Mouse (Mus musculus): ENCODE results near the gene Dnah6. TPM values are rescaled to one million over a fixed set of nuclear protein-coding genes. Genes with fewer than 3 reads are reported as not detected.

Gene Dnah6
- polyA plus RNA-seq, 2 experiments, result 0.04 to 0.06 TPM

GRCm38 (mm10) chr6:73195291-73195690, 26.2 kb downstream of the Dnah6 start:
- TF ChIP-seq POLR2A (IDR thresholded peaks at IDR 0.05; ENCODE audit: borderline replicate concordance, extremely low read depth, insufficient read depth, insufficient read length), result no peak
- no peak overlapping the region for H3K27ac ChIP-seq (replicated peaks; ENCODE audit: low read depth, low read length)
- H3K4me2 ChIP-seq (replicated peaks; ENCODE audit: low read depth, low read length, severe bottlenecking), result no peak overlapping the region
- ATAC-seq (ENCODE audit: low FRiP score, low read depth) (no peak), DNase-seq (ENCODE audit: low spot score) (no peak)
- no peaks in the 10 kb centered on the region for H3K4me1 ChIP-seq (ENCODE audit: control insufficient read depth, insufficient read depth, low read length)
- no peak overlapping the region for H3K4me3 ChIP-seq (replicated peaks; ENCODE audit: low read length)
- WGBS, result 88% methylated on average over 13 of the region's 13 CpGs
- no peak overlapping the region for H3K9ac ChIP-seq (ENCODE audit: low read depth, low read length, severe bottlenecking)
- H3K27me3 ChIP-seq (ENCODE audit: control insufficient read depth, insufficient read depth, low read length), result no peaks in the 10 kb centered on the region
- H3K9me3 ChIP-seq (ENCODE audit: control insufficient read depth, low read length), result no peaks in the 10 kb centered on the region
- no peaks in the 10 kb centered on the region for H3K36me3 ChIP-seq (ENCODE audit: control insufficient read depth, insufficient read depth, low read length)

GRCm38 (mm10) chr6:73190756-73191155, 30.7 kb downstream of the Dnah6 start:
- Histone ChIP-seq H3K4me1 (ENCODE audit: control insufficient read depth, insufficient read depth, low read length) (no peaks in the 10 kb centered on the region), H3K9ac (ENCODE audit: low read depth, low read length, severe bottlenecking) (no peak overlapping the region), H3K36me3 (ENCODE audit: control insufficient read depth, insufficient read depth, low read length) (no peaks in the 10 kb centered on the region), H3K9me3 (ENCODE audit: control insufficient read depth, low read length) (no peaks in the 10 kb centered on the region), H3K4me3 (replicated peaks; ENCODE audit: low read length) (no peak overlapping the region), H3K27ac (replicated peaks; ENCODE audit: low read depth, low read length) (no peak overlapping the region), H3K27me3 (ENCODE audit: control insufficient read depth, insufficient read depth, low read length) (no peaks in the 10 kb centered on the region), H3K4me2 (replicated peaks; ENCODE audit: low read depth, low read length, severe bottlenecking) (no peak overlapping the region)
- no peak for TF ChIP-seq POLR2A (IDR thresholded peaks at IDR 0.05; ENCODE audit: borderline replicate concordance, extremely low read depth, insufficient read depth, insufficient read length)
- no peak for ATAC-seq (ENCODE audit: low FRiP score, low read depth)
- no peak for DNase-seq (ENCODE audit: low spot score)
- WGBS, result 82% methylated on average over 6 of the region's 6 CpGs

GRCm38 (mm10) chr6:73184276-73184675, 37.2 kb downstream of the Dnah6 start:
- no peaks in the 10 kb centered on the region for H3K27me3 ChIP-seq (ENCODE audit: control insufficient read depth, insufficient read depth, low read length)
- ATAC-seq (ENCODE audit: low FRiP score, low read depth) (no peak), DNase-seq (ENCODE audit: low spot score) (no peak)
- no peaks in the 10 kb centered on the region for H3K9me3 ChIP-seq (ENCODE audit: control insufficient read depth, low read length)
- WGBS, result 63% methylated on average over 5 of the region's 5 CpGs
- no peak overlapping the region for H3K4me2 ChIP-seq (replicated peaks; ENCODE audit: low read depth, low read length, severe bottlenecking)
- TF ChIP-seq POLR2A (IDR thresholded peaks at IDR 0.05; ENCODE audit: borderline replicate concordance, extremely low read depth, insufficient read depth, insufficient read length), result no peak
- no peaks in the 10 kb centered on the region for H3K36me3 ChIP-seq (ENCODE audit: control insufficient read depth, insufficient read depth, low read length)
- no peaks in the 10 kb centered on the region for H3K4me1 ChIP-seq (ENCODE audit: control insufficient read depth, insufficient read depth, low read length)
- H3K4me3 ChIP-seq (replicated peaks; ENCODE audit: low read length), result no peak overlapping the region
- no peak overlapping the region for H3K27ac ChIP-seq (replicated peaks; ENCODE audit: low read depth, low read length)
- no peak overlapping the region for H3K9ac ChIP-seq (ENCODE audit: low read depth, low read length, severe bottlenecking)

- ATAC-seq (ENCODE audit: low FRiP score, low read depth), result no peak
- Histone ChIP-seq H3K27ac (replicated peaks; ENCODE audit: low read depth, low read length) (no peak overlapping the region), H3K36me3 (ENCODE audit: control insufficient read depth, insufficient read depth, low read length) (no peaks in the 10 kb centered on the region), H3K9me3 (ENCODE audit: control insufficient read depth, low read length) (no peaks in the 10 kb centered on the region), H3K27me3 (ENCODE audit: control insufficient read depth, insufficient read depth, low read length) (no peaks in the 10 kb centered on the region), H3K4me1 (ENCODE audit: control insufficient read depth, insufficient read depth, low read length) (no peaks in the 10 kb centered on the region), H3K4me2 (replicated peaks; ENCODE audit: low read depth, low read length, severe bottlenecking) (no peak overlapping the region), H3K4me3 (replicated peaks; ENCODE audit: low read length) (no peak overlapping the region), H3K9ac (ENCODE audit: low read depth, low read length, severe bottlenecking) (no peak overlapping the region)
- WGBS, result 46% methylated on average over 3 of the region's 3 CpGs
- DNase-seq (ENCODE audit: low spot score), result no peak
- no peak for TF ChIP-seq POLR2A (IDR thresholded peaks at IDR 0.05; ENCODE audit: borderline replicate concordance, extremely low read depth, insufficient read depth, insufficient read length)
Measured at GRCm38 (mm10) chr6:73182987-73183386, 38.5 kb downstream of the Dnah6 start.

GRCm38 (mm10) chr6:73182410-73182809, 39.0 kb downstream of the Dnah6 start:
- 32% methylated on average over 3 of the region's 3 CpGs for WGBS
- no peaks in the 10 kb centered on the region for H3K27me3 ChIP-seq (ENCODE audit: control insufficient read depth, insufficient read depth, low read length)
- DNase-seq (ENCODE audit: low spot score) (no peak), ATAC-seq (ENCODE audit: low FRiP score, low read depth) (no peak)
- TF ChIP-seq POLR2A (IDR thresholded peaks at IDR 0.05; ENCODE audit: borderline replicate concordance, extremely low read depth, insufficient read depth, insufficient read length), result no peak
- H3K9me3 ChIP-seq (ENCODE audit: control insufficient read depth, low read length), result no peaks in the 10 kb centered on the region
- H3K4me2 ChIP-seq (replicated peaks; ENCODE audit: low read depth, low read length, severe bottlenecking), result no peak overlapping the region
- H3K4me3 ChIP-seq (replicated peaks; ENCODE audit: low read length), result no peak overlapping the region
- no peaks in the 10 kb centered on the region for H3K4me1 ChIP-seq (ENCODE audit: control insufficient read depth, insufficient read depth, low read length)
- H3K27ac ChIP-seq (replicated peaks; ENCODE audit: low read depth, low read length), result no peak overlapping the region
- no peak overlapping the region for H3K9ac ChIP-seq (ENCODE audit: low read depth, low read length, severe bottlenecking)
- H3K36me3 ChIP-seq (ENCODE audit: control insufficient read depth, insufficient read depth, low read length), result no peaks in the 10 kb centered on the region

GRCm38 (mm10) chr6:73182006-73182405, 39.4 kb downstream of the Dnah6 start:
- no peak for DNase-seq (ENCODE audit: low spot score)
- no peaks in the 10 kb centered on the region for H3K27me3 ChIP-seq (ENCODE audit: control insufficient read depth, insufficient read depth, low read length)
- WGBS, result 65% methylated on average over 4 of the region's 4 CpGs

More at GRCm38 (mm10) chr6:73182006-73182405, 39.4 kb downstream of the Dnah6 start:
- no peaks in the 10 kb centered on the region for H3K36me3 ChIP-seq (ENCODE audit: control insufficient read depth, insufficient read depth, low read length)
- H3K27ac ChIP-seq (replicated peaks; ENCODE audit: low read depth, low read length), result no peak overlapping the region
- H3K4me3 ChIP-seq (replicated peaks; ENCODE audit: low read length), result no peak overlapping the region
- no peaks in the 10 kb centered on the region for H3K4me1 ChIP-seq (ENCODE audit: control insufficient read depth, insufficient read depth, low read length)
- TF ChIP-seq POLR2A (IDR thresholded peaks at IDR 0.05; ENCODE audit: borderline replicate concordance, extremely low read depth, insufficient read depth, insufficient read length), result no peak
- H3K9ac ChIP-seq (ENCODE audit: low read depth, low read length, severe bottlenecking), result no peak overlapping the region
- no peak overlapping the region for H3K4me2 ChIP-seq (replicated peaks; ENCODE audit: low read depth, low read length, severe bottlenecking)
- H3K9me3 ChIP-seq (ENCODE audit: control insufficient read depth, low read length), result no peaks in the 10 kb centered on the region
- no peak for ATAC-seq (ENCODE audit: low FRiP score, low read depth)
